Mouse (Mus musculus) lung, postnatal 0 days (tissue): ENCODE results near the gene Ace2.

Source experiments
- CTCF ChIP-seq: IDR thresholded peaks from 2 replicates; pipeline ENCODE4 v1.5.1; 2016; ENCODE audit warnings: antibody characterized with exemption, mild to moderate bottlenecking
- EP300 ChIP-seq: IDR thresholded peaks from 2 replicates; pipeline ENCODE4 v1.6.1; 2016; ENCODE audit warnings: antibody characterized with exemption, mild to moderate bottlenecking, control low read depth

DNA sequence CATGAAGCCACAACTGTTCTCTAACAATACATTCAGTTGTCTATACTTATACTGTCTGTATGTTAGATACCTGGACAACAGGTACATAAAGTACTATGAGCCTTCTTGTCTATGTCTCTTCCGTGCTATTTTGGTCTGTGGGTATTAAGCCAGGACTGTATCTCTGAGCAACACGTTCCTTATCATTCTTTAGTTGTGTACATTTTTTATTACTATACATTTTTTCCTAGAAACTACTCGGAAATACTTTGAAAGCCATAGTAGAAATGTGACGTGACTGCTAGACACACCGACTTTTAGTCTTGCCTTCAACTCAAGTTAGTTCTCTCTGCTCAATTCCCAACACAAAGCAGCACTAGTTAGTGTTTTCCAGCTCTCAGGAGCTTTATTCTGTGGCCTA is 45.7 kb upstream of the Ace2 start:
- TF ChIP-seq EP300 (no peak), CTCF (no peak)
